Mouse (Mus musculus) forebrain, embryonic 12.5 days (tissue): ENCODE measurements around the gene Bcl2l12. TPM values are rescaled to one million over a fixed set of nuclear protein-coding genes. Genes with fewer than 3 reads are reported as not detected.

Source experiments
- ATAC-seq: fragments of 200-750 bp; cut with Nextera tagmentation; 2 replicates; pipeline ENCODE4 v1.8.0; 2017; ENCODE audit warnings: moderate TSS enrichment; ENCODE audit not compliant: low FRiP score
- H3K27ac ChIP-seq: fragments of 300-500 bp; sonication (generic); 2 replicates; pipeline ENCODE4 v1.5.1; 2016; ENCODE audit warnings: mild to moderate bottlenecking
- H3K27me3 ChIP-seq: fragments of 300-500 bp; sonication (generic); 2 replicates; pipeline ENCODE4 v1.6.1; 2016; ENCODE audit warnings: mild to moderate bottlenecking
- H3K36me3 ChIP-seq: fragments of 300-500 bp; sonication (generic); replicated peaks from 2 replicates; pipeline ENCODE4 v1.6.1; 2016; ENCODE audit warnings: mild to moderate bottlenecking
- H3K4me1 ChIP-seq: fragments of 300-500 bp; sonication (generic); 2 replicates; pipeline ENCODE4 v1.6.1; 2016
- H3K4me2 ChIP-seq: fragments of 300-500 bp; sonication (generic); 2 replicates; pipeline ENCODE4 v1.6.1; 2016; ENCODE audit warnings: mild to moderate bottlenecking, moderate library complexity
- H3K4me3 ChIP-seq: fragments of 300-500 bp; sonication (generic); replicated peaks from 2 replicates; pipeline ENCODE4 v1.5.1; 2016; ENCODE audit warnings: mild to moderate bottlenecking
- H3K9ac ChIP-seq: fragments of 300-500 bp; sonication (generic); 2 replicates; pipeline ENCODE4 v1.6.1; 2016; ENCODE audit warnings: mild to moderate bottlenecking
- H3K9me3 ChIP-seq: fragments of 300-500 bp; sonication (generic); 2 replicates; pipeline ENCODE4 v1.6.1; 2016
- WGBS: fragments of 180-500 bp; shearing (Covaris S2); methylation state at CpG from one replicate; pipeline ENCODE4 v1.1.7; 2016; 5-methylcytosine and 5-hydroxymethylcytosine counted together
- polyA plus RNA-seq: library from polyadenylated mRNA; unstranded; fragments of >200 nt; fragmentation: Nextera tagmentation; extraction: Ambion mirVana; gene quantifications from 2 replicates; pipeline ENCODE4 v1.2.1, GENCODE M21; 2016

The Bcl2l12 gene
- polyA plus RNA-seq, 1 experiment from 2014 or later: 66.4 TPM

GRCm38 (mm10) chr7:45015957-45016612, 17.6 kb upstream of the Bcl2l12 start, which contains the start of gene Scaf1:
TSS of gene Scaf1 (minus strand) at chr7:45016363.
- under 1% methylated on average over 68 of the region's 69 CpGs for WGBS
- peak; percentile 93 for ATAC-seq
- Histone ChIP-seq H3K27ac (peak within 1 kb of the TSS; percentile 91), H3K4me1 (peaks cover 28% of the 10 kb centered on the region), H3K4me3 (peak within 1 kb of the TSS; percentile 95), H3K4me2 (peak within 1 kb of the TSS; percentile 94), H3K9me3 (no peaks in the 10 kb centered on the region), H3K36me3 (peaks cover 29% of the 10 kb centered on the region), H3K27me3 (peaks cover 24% of the 10 kb centered on the region), H3K9ac (peak within 1 kb of the TSS; percentile 90)

GRCm38 (mm10) chr7:45015344-45015956, 16.9 kb upstream of the Bcl2l12 start:
- peaks cover 28% of the 10 kb centered on the region for H3K4me1 ChIP-seq
- no peak for ATAC-seq
- WGBS: 1% methylated on average over 20 of the region's 20 CpGs

GRCm38 (mm10) chr7:45014096-45014451, 15.6 kb upstream of the Bcl2l12 start:
- Histone ChIP-seq H3K4me3 (no peak overlapping the region; the same call in 1 of the 2 replicates), H3K9ac (no peak overlapping the region), H3K27me3 (peaks cover 9% of the 10 kb centered on the region), H3K9me3 (no peaks in the 10 kb centered on the region), H3K4me1 (peaks cover 28% of the 10 kb centered on the region), H3K36me3 (peaks cover 46% of the 10 kb centered on the region), H3K4me2 (0 out of 2 replicates have a peak overlapping the region, but pooled peaks have one; percentile 79), H3K27ac (no peak overlapping the region)
- ATAC-seq: no peak
- WGBS: 94% methylated on average over 3 of the region's 3 CpGs

More at GRCm38 (mm10) chr7:45015344-45015956, 16.9 kb upstream of the Bcl2l12 start:
- Histone ChIP-seq H3K9me3 (no peaks in the 10 kb centered on the region), H3K27me3 (peaks cover 23% of the 10 kb centered on the region), H3K27ac (peak overlapping the region; percentile 83), H3K4me3 (peak overlapping the region; percentile 95), H3K9ac (peak overlapping the region; percentile 90), H3K4me2 (peak overlapping the region; percentile 79), H3K36me3 (peaks cover 33% of the 10 kb centered on the region)

- 96% methylated on average over 16 of the region's 16 CpGs for WGBS
- Histone ChIP-seq H3K9me3 (no peaks in the 10 kb centered on the region), H3K4me3 (no peak overlapping the region), H3K4me1 (peaks cover 28% of the 10 kb centered on the region), H3K4me2 (no peak overlapping the region), H3K27ac (no peak overlapping the region), H3K36me3 (peaks cover 52% of the 10 kb centered on the region), H3K27me3 (0 out of 2 replicates have a peak, but pooled peaks cover 3% of the 10 kb centered on the region), H3K9ac (no peak overlapping the region)
- ATAC-seq: no peak
These were observed 15.0 kb upstream of the Bcl2l12 start for GRCm38 (mm10) chr7:45013366-45014095.

- no peak overlapping the region for H3K4me2 ChIP-seq
- no peak overlapping the region for H3K27ac ChIP-seq
- H3K9me3 ChIP-seq: no peaks in the 10 kb centered on the region
- no peak overlapping the region for H3K9ac ChIP-seq
- H3K27me3 ChIP-seq: no peaks in the 10 kb centered on the region
- H3K4me3 ChIP-seq: no peak overlapping the region
- no peak for ATAC-seq
- WGBS: 87% methylated on average over 4 of the region's 4 CpGs
- H3K36me3 ChIP-seq: peaks cover 59% of the 10 kb centered on the region
- peaks cover 22% of the 10 kb centered on the region for H3K4me1 ChIP-seq
These were observed 14.3 kb upstream of the Bcl2l12 start for GRCm38 (mm10) chr7:45012824-45013223.

GRCm38 (mm10) chr7:45012011-45012410, 13.5 kb upstream of the Bcl2l12 start:
- no peak for ATAC-seq
- H3K4me1 ChIP-seq: peaks cover 19% of the 10 kb centered on the region
- H3K36me3 ChIP-seq: peaks cover 67% of the 10 kb centered on the region
- H3K4me3 ChIP-seq: no peak overlapping the region
- no peak overlapping the region for H3K4me2 ChIP-seq
- H3K27ac ChIP-seq: no peak overlapping the region
- no peaks in the 10 kb centered on the region for H3K9me3 ChIP-seq
- WGBS: 95% methylated on average over 6 of the region's 6 CpGs
- no peak overlapping the region for H3K9ac ChIP-seq
- no peaks in the 10 kb centered on the region for H3K27me3 ChIP-seq

- 96% methylated on average over 19 of the region's 19 CpGs for WGBS
- H3K9me3 ChIP-seq: no peaks in the 10 kb centered on the region
- H3K4me1 ChIP-seq: no peaks in the 10 kb centered on the region
- ATAC-seq: no peak
- H3K4me3 ChIP-seq: no peak overlapping the region
- no peaks in the 10 kb centered on the region for H3K27me3 ChIP-seq
- no peak overlapping the region for H3K27ac ChIP-seq
- H3K36me3 ChIP-seq: peaks cover 95% of the 10 kb centered on the region
- no peak overlapping the region for H3K4me2 ChIP-seq
- H3K9ac ChIP-seq: no peak overlapping the region
These were observed 9.9 kb upstream of the Bcl2l12 start for GRCm38 (mm10) chr7:45008411-45008810.

- peaks cover 95% of the 10 kb centered on the region for H3K36me3 ChIP-seq
- H3K9ac ChIP-seq: no peak overlapping the region
- H3K9me3 ChIP-seq: no peaks in the 10 kb centered on the region
- WGBS: 95% methylated on average over 30 of the region's 30 CpGs
- H3K4me3 ChIP-seq: no peak overlapping the region
- H3K27ac ChIP-seq: no peak overlapping the region
- no peaks in the 10 kb centered on the region for H3K4me1 ChIP-seq
- H3K27me3 ChIP-seq: no peaks in the 10 kb centered on the region
- ATAC-seq: no peak
- no peak overlapping the region for H3K4me2 ChIP-seq
These were observed 9.3 kb upstream of the Bcl2l12 start for GRCm38 (mm10) chr7:45007846-45008245.

- Histone ChIP-seq H3K9me3 (no peaks in the 10 kb centered on the region), H3K36me3 (peaks cover 95% of the 10 kb centered on the region), H3K27ac (no peak overlapping the region), H3K9ac (no peak overlapping the region), H3K4me1 (no peaks in the 10 kb centered on the region), H3K27me3 (no peaks in the 10 kb centered on the region), H3K4me2 (no peak overlapping the region), H3K4me3 (no peak overlapping the region)
- 96% methylated on average over 29 of the region's 29 CpGs for WGBS
- ATAC-seq: no peak
These were observed 8.6 kb upstream of the Bcl2l12 start for GRCm38 (mm10) chr7:45007141-45007540.

- Histone ChIP-seq H3K4me3 (no peak overlapping the region), H3K36me3 (peaks cover 95% of the 10 kb centered on the region), H3K9ac (no peak overlapping the region), H3K27me3 (no peaks in the 10 kb centered on the region), H3K4me1 (no peaks in the 10 kb centered on the region), H3K9me3 (no peaks in the 10 kb centered on the region), H3K27ac (no peak overlapping the region), H3K4me2 (no peak overlapping the region)
- ATAC-seq: no peak
- 97% methylated on average over 12 of the region's 12 CpGs for WGBS
These were observed 8.0 kb upstream of the Bcl2l12 start for GRCm38 (mm10) chr7:45006503-45006902.

- Histone ChIP-seq H3K9me3 (no peaks in the 10 kb centered on the region), H3K36me3 (peaks cover 99% of the 10 kb centered on the region), H3K4me2 (no peak overlapping the region), H3K4me1 (no peaks in the 10 kb centered on the region), H3K4me3 (no peak overlapping the region), H3K27ac (no peak overlapping the region), H3K9ac (no peak overlapping the region), H3K27me3 (no peaks in the 10 kb centered on the region)
- no peak for ATAC-seq
- 95% methylated on average over 6 of the region's 6 CpGs for WGBS
These were observed 6.9 kb upstream of the Bcl2l12 start for GRCm38 (mm10) chr7:45005321-45005992.

- no peak overlapping the region for H3K27ac ChIP-seq
- H3K4me1 ChIP-seq: peaks cover 2% of the 10 kb centered on the region
- no peak overlapping the region for H3K9ac ChIP-seq
- H3K4me2 ChIP-seq: no peak overlapping the region
- H3K4me3 ChIP-seq: no peak overlapping the region
- no peaks in the 10 kb centered on the region for H3K27me3 ChIP-seq
- no peaks in the 10 kb centered on the region for H3K9me3 ChIP-seq
- WGBS: 87% methylated on average over 3 of the region's 3 CpGs
- ATAC-seq: no peak
- peaks cover 99% of the 10 kb centered on the region for H3K36me3 ChIP-seq
These were observed 6.0 kb upstream of the Bcl2l12 start for GRCm38 (mm10) chr7:45004546-45004945.
